Mouse (Mus musculus) urinary bladder, postnatal 25 days (tissue): ENCODE measurements around the gene Hsd17b3.

ENCODE experiments used
- DNase-seq: peaks from one replicate; pipeline ENCODE4 v3.0.0; 2022; ENCODE audit warnings: low spot score

Gene Hsd17b3

DNA sequence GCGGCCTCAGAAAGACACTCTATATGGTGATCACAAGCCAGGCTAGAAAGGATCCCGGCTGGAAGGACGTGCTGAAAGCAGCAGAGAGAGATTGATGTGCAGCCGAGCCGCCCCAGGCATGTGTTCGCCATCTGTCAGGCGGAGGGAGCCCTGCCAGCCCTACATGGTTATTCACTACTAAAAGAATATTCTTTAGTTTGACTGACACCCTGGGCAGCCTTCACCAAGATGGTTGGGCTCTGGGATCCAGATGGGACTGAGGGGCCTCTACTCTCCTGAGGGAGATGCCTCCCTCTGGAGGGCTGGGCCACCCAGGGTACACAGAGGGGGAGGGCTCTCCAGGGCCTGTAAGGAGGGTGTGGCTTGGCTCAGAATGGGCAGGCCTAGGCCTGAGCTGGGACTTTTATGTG, 68.1 kb downstream of the Hsd17b3 start:
- DNase-seq: no peak

- DNase-seq: no peak
Observed at GRCm38 (mm10) chr13:64018586-64019141, 70.4 kb downstream of the Hsd17b3 start.

GRCm38 (mm10) chr13:64016048-64016447, 73.0 kb downstream of the Hsd17b3 start:
- no peak for DNase-seq

GRCm38 (mm10) chr13:64011157-64011556, 77.9 kb downstream of the Hsd17b3 start:
- no peak for DNase-seq
